Mouse (Mus musculus) adrenal gland, adult 18-20 months (tissue): Measurements from ENCODE around the gene B3gnt2. TPM values are rescaled to one million over a fixed set of nuclear protein-coding genes. Genes with fewer than 3 reads are reported as not detected.

ENCODE experiments used
- DNase-seq, 2 experiments: peaks; one replicate each; pipeline ENCODE4 v3.0.0; 2021 to 2022; ENCODE audit warnings: low spot score in 2 of 2
- total RNA-seq, 2 experiments: library from RNA; stranded (reverse); gene quantifications; 1 replicate in 1 of 2; 2 replicates in 1 of 2; pipeline ENCODE4 v1.2.3; 2021

The B3gnt2 gene
- total RNA-seq, 2 experiments from 2014 or later = 34.6 to 60.6 TPM

DNA sequence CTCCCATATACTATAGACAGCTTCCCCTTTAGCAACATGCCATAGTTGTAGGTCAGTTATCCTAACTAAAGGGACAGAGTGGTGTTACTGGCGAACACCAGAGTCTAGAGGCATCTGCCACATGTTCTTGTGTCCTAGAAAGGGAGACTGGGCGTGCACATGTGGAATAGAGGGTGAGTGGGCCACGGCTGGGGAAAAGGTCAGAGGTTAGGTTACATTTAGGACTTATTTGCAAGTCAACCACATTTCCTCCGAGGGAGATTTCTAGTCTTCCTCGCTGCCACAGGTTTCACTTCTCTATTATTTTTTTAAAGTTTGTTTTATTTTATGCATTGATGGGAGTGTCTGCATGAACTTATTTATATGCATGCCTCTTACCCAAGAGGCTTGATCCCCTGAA lies 42.4 kb downstream of the B3gnt2 start:
- no peak for DNase-seq

GRCm38 (mm10) chr11:22815877-22816276 lies 44.9 kb downstream of the B3gnt2 start:
- DNase-seq = no peak

GRCm38 (mm10) chr11:22815143-22815542 lies 45.6 kb downstream of the B3gnt2 start:
- DNase-seq = no peak

- DNase-seq = no peak
Measured at GRCm38 (mm10) chr11:22813921-22814704, 46.6 kb downstream of the B3gnt2 start.

DNA sequence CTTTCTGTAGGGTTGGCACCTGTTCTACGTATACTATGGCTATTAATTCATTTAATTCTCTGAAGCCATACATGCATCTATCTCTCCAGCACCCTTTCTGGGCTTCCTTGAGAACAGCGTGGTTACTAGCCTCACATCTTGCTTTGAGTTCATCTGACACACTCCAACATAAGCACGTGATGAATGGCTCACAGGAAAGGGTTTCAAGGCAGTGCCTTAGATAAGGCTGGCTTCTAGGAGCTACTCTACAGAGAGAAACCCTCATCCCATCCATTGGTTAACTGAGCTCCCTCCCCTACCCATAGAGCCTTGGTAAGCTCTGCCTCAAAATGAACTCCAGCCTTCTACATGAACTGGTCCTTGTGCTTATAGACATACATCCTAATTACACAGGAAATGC lies 47.3 kb downstream of the B3gnt2 start:
- DNase-seq = no peak

DNA sequence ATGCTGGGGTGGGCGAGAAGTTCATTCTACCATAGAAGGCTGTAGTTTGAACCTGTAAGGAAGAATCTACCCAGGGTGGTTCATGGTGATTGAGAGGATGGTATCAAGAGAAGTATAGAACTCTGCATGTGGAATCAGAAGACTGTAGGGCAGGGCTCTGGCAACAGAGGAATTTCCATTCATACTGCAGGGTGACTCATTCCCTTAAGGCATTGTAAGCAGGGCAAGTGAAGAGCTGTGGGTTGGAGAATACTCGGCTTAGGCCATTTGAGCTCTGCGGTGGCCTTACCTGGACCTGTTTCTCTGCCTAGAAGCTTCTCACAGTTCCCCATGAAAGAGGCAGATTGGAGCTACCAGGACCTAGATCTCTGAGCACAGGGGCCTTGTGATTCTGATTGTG lies 49.3 kb downstream of the B3gnt2 start:
- DNase-seq = no peak

DNA sequence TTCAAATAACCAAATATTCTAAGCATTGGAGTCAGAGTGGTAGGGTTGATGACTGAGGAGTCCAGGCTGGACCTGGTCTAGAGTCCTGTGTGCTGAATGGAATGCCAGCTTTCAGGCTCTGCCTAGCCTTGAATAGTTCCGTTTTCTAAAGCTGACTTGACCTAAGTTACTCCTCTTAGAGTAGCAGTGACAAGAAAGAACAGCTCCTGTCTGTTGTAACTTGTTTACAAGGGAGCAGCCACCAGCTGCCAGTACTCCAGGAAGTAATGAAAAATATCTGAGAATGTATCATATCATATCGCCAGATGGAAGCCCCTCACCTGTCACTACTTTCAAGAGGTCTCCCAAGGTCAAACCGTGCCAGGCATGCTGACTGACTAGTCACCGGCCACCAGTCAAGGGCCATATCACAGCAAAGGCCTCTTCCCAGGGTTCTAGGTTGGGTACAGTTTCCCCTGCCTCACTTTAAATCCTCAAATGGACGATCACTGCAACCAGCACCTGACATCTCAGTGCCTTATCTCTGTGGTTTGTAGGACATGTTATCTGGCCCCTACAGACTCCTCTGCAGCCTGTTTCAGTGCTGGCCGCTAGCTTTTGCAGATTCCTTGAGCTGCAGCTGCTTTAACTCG lies 51.2 kb downstream of the B3gnt2 start:
- DNase-seq = no peak

- no peak for DNase-seq
Measured at GRCm38 (mm10) chr11:22808040-22808439, 52.7 kb downstream of the B3gnt2 start.

DNA sequence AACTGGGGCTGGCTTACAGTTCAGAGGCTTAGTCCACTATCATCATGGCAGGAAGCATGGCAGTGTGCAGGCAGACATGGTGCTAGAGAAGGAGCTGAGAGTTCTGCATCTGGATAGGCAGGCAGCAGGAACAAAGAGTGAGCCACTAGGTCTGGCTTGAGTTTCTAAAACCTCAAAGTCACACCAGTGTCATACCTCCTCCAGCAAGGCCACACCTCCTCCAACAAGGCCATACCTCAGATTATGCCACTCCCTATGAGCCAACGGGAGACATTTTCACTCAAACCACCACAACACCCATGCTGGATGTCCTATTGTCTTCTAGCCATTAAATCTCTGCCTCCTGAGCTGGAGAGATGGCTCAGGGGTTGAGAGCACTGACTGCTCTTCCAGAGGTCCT lies 55.6 kb downstream of the B3gnt2 start:
- DNase-seq = no peak

- DNase-seq = no peak
Measured at GRCm38 (mm10) chr11:22799987-22800424, 60.8 kb downstream of the B3gnt2 start.

DNA sequence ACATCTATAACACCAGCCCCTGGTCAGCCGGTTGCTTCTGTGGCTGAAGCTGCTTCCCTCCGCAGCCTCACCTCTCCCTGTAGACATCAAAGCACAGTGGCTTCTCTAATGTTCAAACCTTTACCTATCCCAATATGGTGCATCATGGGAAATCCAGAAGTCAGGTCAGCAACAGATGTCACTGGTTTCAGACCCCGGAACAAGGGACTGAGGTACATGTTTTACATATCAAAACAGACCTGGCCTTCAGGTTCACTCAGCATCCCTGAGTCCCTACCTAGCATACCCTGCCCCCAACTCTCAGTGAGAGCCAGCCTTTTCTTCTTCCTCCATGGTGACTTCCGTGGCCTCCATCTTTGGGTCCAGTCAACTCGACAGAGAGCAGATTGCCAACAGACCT lies 61.8 kb downstream of the B3gnt2 start:
- DNase-seq = no peak

DNA sequence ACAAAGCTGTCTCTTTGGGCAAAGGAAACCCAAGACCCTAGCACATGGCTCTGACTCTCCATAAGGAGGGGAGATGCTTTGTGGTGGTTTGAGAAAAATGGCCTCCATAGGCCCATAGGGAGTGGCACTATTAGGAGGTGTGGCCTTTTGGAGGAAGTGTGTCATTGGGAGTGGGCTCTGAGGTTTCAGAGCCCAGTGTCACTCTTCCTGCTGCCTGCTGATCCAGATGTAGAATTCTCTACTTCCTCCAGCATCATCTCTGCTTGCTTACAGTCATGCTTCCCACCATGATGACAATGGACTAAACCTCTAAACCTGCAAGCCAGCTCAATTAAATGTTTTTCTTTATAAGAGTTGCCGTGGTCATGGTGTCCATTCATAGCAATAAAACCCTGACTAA lies 66.0 kb downstream of the B3gnt2 start:
- DNase-seq = no peak

DNA sequence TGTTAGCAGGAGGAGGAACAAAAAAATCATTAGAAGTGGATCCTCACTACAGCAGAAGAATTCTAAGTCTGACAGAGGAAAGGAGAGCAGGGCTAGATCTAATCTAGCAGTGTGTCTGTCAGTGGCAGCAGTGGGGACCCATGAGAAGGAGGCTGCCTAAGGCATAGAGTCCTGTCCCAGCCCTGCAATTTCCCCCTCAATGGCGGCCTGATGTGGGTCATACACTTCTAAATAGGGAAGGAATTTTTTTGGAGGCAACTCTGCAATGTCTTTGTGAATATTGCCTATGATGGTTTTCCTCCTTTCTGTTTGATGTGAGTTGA lies 66.9 kb downstream of the B3gnt2 start:
- peak in 1 of 2 experiments; percentile 8 for DNase-seq

DNA sequence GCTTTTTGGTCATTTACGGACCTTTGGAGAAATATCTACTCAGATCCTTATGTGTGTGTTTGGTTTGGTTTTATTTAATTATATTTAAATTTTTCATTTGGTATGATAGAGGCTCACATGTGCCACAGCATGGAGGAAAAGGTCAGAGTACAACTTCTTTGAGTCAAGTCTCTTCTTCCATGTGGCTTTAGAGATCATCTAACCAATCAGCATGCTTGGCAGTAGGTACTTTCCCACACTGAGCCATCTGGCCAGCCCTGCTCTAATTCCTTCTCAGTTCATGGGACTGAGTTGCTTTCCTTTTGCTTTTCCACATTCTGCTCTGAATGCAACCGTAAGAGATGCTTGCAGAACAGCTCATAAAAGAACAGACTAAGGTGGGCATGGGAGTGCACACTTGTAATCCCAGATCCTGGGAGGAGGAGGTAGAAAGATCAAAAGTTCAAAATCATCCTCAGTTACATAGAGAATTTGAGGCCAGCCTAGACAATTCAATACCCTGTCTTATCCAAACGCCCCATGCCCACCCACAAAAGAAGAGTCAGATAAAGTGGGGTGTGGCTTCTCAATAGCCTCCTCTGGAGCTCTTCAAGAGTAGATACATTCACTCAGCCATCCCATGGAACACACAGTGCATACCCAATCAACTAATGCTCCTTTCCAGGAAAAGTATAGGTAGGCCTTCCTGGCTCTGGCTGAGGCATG lies 67.4 kb downstream of the B3gnt2 start:
- no peak for DNase-seq

- DNase-seq = no peak
Measured at GRCm38 (mm10) chr11:22792149-22792548, 68.6 kb downstream of the B3gnt2 start.

DNA sequence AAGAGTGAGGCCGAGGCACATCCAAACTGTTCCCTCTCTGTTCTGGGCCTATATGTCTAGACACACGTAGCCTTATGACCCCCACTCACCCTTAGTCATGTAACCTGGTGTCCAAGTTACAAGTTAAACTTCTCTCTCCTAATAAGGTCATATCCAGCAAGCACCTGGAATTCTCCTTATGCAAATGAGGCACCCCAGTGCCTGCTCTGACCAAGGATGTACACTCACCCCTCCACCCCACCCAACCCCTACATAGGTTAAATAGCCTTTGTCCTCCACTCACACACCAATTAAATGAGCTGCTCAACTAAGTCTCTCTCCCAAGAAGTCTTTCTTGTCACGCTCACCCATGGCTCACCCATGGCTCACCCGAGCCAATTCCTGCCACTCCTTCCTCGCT lies 69.0 kb downstream of the B3gnt2 start:
- DNase-seq = peak in 1 of 2 experiments; percentile 12

GRCm38 (mm10) chr11:22787833-22788232 lies 72.9 kb downstream of the B3gnt2 start:
- DNase-seq = peak in 1 of 2 experiments; percentile 7

GRCm38 (mm10) chr11:22784477-22784876 lies 76.3 kb downstream of the B3gnt2 start:
- peak; percentile 21 to 31 for DNase-seq

GRCm38 (mm10) chr11:22782705-22783124 lies 78.0 kb downstream of the B3gnt2 start:
- DNase-seq = peak in 1 of 2 experiments; percentile 15

DNA sequence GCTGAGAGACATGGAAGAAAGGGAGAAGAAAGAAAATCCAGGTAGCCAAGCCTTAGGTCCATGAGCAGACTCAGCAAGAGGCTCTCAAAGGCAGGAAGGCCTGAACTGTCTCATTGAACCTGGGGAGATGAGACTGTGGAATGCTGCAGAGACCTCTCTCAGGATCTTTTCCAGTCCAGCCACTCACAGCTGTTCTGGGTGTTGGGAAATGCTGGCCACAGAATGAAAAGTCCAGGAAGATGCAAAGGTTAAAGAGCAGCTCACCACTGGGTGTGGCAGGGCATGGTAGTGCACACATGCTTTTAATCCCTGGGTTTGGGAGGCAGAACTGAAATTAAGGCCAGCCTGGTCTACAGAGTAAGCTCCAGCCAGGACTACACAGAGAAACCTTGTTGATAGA lies 79.6 kb downstream of the B3gnt2 start:
- peak in 1 of 2 experiments; percentile 17 for DNase-seq

DNA sequence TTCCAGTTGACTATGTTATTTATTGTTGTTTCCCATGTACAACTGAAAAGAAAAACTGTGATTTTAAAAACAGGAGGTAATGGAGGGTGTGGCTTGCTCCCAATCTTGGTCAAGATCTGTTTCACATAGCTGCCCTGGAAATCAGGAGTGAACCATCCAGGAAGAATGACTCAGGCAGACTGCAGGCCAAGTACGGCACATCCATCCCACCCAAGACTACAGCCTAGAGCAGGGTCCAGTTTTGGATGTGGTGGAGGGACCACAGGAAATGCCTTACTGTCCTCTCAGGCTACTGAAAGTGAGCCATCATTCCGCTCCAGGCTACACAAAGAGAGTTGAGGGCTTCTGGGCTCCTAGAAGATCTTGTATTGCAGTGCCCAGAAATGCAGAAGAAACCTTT lies 80.0 kb downstream of the B3gnt2 start:
- DNase-seq = peak in 1 of 2 experiments; percentile 17
